Mouse (Mus musculus) gastrocnemius, adult 2 months (tissue): ENCODE measurements around the gene Tubb4a. TPM values are rescaled to one million over a fixed set of nuclear protein-coding genes. Genes with fewer than 3 reads are reported as not detected.
"Not testable (repeated sequence)": the region's sequence is repeated elsewhere in the genome, so short reads cannot be mapped to it uniquely, and the experiment has no call there.

Experiments used
- DNase-seq: peaks from one replicate; pipeline ENCODE4 v3.0.0; 2022
- H3K27ac ChIP-seq: fragments of 200-600 bp; 2 replicates; pipeline ENCODE4 v1.8.1; 2022; ENCODE audit warnings: mild to moderate bottlenecking
- H3K4me3 ChIP-seq: fragments of 200-600 bp; 2 replicates; pipeline ENCODE4 v1.8.1; 2022; ENCODE audit warnings: mild to moderate bottlenecking, moderate library complexity
- CTCF ChIP-seq: fragments of 200-600 bp; IDR thresholded peaks from 2 replicates; pipeline ENCODE4 v1.8.1; 2022; ENCODE audit warnings: antibody characterized with exemption, mild to moderate bottlenecking, moderate library complexity
- intact Hi-C: fragments of 180-260 bp; cut with DNase I; formaldehyde crosslinking; loops from one replicate; pipeline ENCODE4 v1.15.1; 2025
- total RNA-seq, 2 experiments: library from RNA; stranded (reverse); gene quantifications; 2 replicates each; pipeline ENCODE4 v1.2.3; 2021

The Tubb4a gene
- total RNA-seq, 2 experiments from 2014 or later, result 0.64 to 1.7 TPM

DNA sequence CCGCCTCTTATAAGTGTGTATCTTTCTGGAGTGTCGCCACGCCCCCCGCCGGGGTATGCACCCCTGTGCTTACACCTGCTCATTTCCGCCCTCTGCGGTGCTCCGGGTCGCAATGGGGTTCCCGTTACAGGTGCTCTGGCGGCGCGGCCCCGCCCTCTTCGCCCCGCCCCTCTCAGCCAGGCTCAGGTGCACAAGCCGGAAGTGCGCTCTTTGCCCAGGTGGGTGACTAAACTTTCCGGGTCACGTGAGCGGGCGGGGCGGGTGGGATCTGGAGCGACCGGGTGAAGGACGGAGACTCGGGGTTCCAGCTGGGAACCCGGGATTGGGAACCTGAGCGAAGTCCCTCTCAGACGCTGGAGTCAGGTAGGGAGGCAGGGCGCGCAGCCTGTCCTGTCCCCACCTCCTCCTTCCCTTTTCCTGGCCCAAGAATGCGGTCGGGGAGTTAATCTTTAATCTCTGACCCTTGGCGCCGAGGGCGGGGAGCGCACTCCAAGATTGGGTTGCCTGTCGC is 25.5 kb downstream of the Tubb4a start:
- TF ChIP-seq CTCF, result no peak

DNA sequence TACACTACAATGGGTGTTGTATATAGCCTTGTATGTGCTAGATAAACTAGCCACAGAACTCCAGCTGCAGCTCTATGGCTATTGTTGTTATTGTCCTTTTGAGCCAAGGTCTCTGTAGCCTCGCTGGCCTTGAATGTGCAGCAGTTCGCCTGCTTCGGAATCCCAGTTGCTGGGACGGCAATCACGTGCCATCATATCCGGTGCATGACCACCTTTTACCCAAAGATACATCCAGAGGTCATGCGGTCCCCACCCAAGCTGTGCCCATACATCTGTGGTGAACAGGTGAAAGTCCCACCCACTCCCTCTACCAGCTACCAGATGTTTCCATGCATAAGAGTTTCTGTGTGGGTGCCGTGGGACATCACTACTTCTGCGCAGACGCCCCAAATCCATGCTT is 26.5 kb downstream of the Tubb4a start:
- peak overlapping the region; percentile 89 for H3K4me3 ChIP-seq
- no peak overlapping the region for H3K27ac ChIP-seq
- no peak for DNase-seq
- no peak for TF ChIP-seq CTCF
- intact Hi-C loops, result loop anchor here (2.0 kb wide), 1 partner anchor 106 kb away; no protein-coding TSS in a partner anchor

More for the DNA sequence above, 25.5 kb downstream of the Tubb4a start:
- H3K4me3 ChIP-seq, result peak overlapping the region; percentile 61
- no peak overlapping the region for H3K27ac ChIP-seq
- DNase-seq, result peak; percentile 32
- intact Hi-C loops, result no loop called here

DNA sequence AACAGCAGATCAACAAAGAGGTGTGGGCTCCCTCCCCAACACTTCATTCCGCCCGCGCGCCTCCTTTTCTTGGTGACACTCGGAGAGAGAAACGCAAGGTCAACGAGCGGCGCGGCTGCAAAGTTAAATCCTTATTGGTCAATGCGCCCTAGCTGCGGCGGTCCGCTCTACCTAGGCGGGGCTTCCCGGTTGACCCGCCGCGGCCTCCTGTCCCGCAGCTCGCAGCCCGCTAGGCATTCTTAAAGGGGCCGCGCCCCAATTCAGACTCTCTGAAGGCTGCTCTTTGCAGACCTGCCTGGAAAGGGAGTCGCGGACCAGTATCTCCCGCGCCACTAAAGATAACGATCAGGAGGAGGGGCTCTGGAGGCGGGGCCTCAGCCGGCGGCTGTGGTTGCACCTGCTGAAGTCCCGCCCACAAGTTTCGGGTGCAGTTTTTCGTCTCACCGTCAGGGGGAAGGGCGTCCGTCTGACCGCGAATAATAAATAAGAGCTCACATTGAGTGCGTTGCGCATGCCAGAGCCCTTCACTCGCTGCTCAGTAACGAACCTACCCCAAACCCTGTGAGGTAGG is 27.3 kb downstream of the Tubb4a start:
- intact Hi-C loops, result loop anchor here (2.0 kb wide), 1 partner anchor 106 kb away; no protein-coding TSS in a partner anchor
- H3K27ac ChIP-seq, result peak overlapping the region; percentile 87
- peak; percentile 82 for TF ChIP-seq CTCF
- peak; percentile 97 for DNase-seq
- H3K4me3 ChIP-seq, result peak overlapping the region; percentile 89

- intact Hi-C loops, result loop anchor here (2.0 to 10.0 kb wide), 3 partner anchors 27 to 227 kb away; partner anchors contain the start of genes Rfx2 and Vav1
- Histone ChIP-seq H3K27ac (peak within 1 kb of the TSS; percentile 87), H3K4me3 (peak within 1 kb of the TSS; percentile 89)
- no peak for TF ChIP-seq CTCF
- peak; percentile 84 for DNase-seq
These were observed 28.1 kb downstream of the Tubb4a start, which contains the start of gene Slc25a23 for GRCm38 (mm10) chr17:57059486-57059977. Gene Slc25a23, minus strand, starts transcription at chr17:57059863.

- TF ChIP-seq CTCF, result no peak
- Histone ChIP-seq H3K4me3 (peak within 1 kb of the TSS; percentile 89), H3K27ac (peak within 1 kb of the TSS; percentile 87)
- intact Hi-C loops, result loop anchor here (2.0 to 10.0 kb wide), 3 partner anchors 26 to 227 kb away; partner anchors contain the start of genes Rfx2 and Vav1
- peak; percentile 69 for DNase-seq
These were observed 28.6 kb downstream of the Tubb4a start, which contains the start of gene Crb3 for GRCm38 (mm10) chr17:57058891-57059485. Gene Crb3, plus strand, starts transcription at chr17:57059105.

DNA sequence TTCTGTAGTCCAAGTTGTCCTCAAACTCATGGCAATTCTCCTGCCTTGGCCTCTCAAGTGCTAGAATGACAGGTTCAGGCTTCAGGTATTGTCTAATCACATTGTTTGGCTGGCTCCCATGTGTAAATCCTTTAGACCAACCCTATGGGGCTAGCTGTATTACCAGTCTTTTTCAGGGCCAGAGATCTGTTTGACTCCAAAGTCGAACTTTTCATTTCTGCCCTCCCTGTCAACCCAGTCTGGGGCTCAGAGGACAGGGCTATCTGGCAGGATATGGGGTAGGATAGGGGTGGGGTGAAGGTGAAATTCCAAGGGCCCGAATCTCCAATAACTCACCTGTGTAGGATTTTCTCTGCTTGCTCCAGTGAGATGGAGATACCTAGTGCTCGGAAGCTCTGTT is 31.3 kb downstream of the Tubb4a start:
- intact Hi-C loops, result loop anchor here (5.0 to 10.0 kb wide), 2 partner anchors 219 to 224 kb away; partner anchors contain the start of genes Rfx2 and Vav1
- Histone ChIP-seq H3K4me3 (no peak overlapping the region), H3K27ac (no peak overlapping the region)
- no peak for DNase-seq
- TF ChIP-seq CTCF, result no peak

DNA sequence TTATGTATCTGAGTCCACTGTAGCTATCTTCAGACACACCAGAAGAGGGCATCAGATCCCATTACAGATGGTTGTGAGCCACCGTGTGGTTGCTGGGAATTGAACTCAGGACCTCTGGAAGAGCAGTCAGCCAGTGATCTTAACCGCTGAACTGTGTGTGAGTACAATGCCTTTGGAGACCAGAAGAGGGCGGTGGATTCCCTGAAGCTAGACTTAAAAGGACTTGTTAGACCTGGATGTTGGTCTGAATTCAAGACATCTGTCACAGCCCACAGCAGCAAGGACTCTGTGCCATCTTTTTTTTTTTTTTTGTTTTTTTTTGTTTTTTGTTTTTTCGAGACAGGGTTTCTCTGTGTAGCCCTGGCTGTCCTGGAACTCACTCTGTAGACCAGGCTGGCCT is 35.9 kb downstream of the Tubb4a start:
- not testable (repeated sequence) for H3K4me3 ChIP-seq, DNase-seq, H3K27ac ChIP-seq
- peak; percentile 18; the same call in 1 of the 2 replicates for TF ChIP-seq CTCF
- intact Hi-C loops, result loop anchor here (10.0 kb wide), 1 partner anchor 223 kb away; the partner anchor contains the start of gene Vav1

DNA sequence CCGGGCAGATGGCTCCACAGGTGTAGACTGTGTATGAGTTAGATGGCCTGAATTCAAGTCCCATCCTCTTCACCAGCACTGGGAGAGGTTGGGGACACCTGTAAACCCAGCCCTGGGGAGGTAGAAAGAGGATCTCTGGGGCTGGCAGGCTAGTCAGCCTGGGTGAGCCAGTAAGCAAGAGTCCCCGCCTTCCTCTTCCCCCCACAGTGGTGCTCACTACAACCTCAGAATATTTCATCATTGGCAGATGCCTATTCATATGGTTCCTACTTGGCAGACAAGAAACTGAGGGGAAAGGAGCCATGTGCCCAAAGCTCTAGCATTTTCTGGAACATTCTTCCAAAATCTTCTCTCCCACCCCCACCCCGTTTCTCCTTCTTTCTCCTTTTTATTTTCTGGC is 38.8 kb downstream of the Tubb4a start:
- Histone ChIP-seq H3K4me3 (no peak overlapping the region), H3K27ac (no peak overlapping the region)
- intact Hi-C loops, result no loop called here
- no peak for TF ChIP-seq CTCF
- no peak for DNase-seq

DNA sequence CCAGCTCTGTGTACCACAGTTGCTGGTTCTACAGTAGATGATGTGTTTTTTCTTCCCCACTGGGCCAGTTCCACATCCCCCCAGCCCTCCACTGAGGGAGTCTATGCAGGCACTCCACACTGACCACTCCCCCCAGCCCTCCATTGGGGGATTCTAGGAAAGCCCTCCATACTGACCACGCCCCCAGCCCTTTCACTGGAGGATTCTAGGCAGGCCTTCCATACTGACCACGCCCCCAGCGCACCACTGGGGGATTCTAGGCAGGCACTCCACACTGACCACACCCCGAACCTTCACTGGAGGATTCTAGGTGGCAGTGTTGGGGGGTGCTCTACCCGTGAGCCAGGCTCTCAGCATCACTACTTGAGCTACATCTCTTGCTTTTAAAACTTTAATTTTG is 40.2 kb downstream of the Tubb4a start:
- no peak for TF ChIP-seq CTCF
- Histone ChIP-seq H3K27ac (no peak overlapping the region), H3K4me3 (no peak overlapping the region)
- intact Hi-C loops, result no loop called here
- no peak for DNase-seq

DNA sequence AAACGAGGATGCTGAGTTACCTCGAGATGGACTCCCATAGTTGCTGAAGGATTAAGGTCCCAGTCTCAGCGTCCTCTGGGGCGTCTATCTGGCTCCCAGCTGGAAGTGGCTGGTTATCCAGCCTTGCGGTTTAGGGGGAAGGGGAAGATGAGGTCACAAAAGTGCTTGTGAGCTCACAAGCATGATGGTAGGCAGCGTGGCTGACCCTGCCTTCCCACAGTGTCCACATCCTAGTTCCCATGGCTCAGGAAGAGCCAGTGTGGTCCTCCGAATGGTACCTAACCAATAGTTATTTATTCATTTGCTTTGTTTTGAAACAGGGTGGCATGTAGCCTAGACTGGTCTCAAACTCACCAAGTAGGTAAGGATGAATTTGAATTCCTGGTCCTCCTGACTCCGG is 46.0 kb downstream of the Tubb4a start, which contains the start of gene Slc25a41:
Gene Slc25a41, minus strand, starts transcription at position 101 of the 400 bp plus-strand sequence.
- Histone ChIP-seq H3K27ac (no peak within 1 kb of the TSS), H3K4me3 (no peak within 1 kb of the TSS)
- intact Hi-C loops, result no loop called here
- no peak for TF ChIP-seq CTCF
- no peak for DNase-seq

DNA sequence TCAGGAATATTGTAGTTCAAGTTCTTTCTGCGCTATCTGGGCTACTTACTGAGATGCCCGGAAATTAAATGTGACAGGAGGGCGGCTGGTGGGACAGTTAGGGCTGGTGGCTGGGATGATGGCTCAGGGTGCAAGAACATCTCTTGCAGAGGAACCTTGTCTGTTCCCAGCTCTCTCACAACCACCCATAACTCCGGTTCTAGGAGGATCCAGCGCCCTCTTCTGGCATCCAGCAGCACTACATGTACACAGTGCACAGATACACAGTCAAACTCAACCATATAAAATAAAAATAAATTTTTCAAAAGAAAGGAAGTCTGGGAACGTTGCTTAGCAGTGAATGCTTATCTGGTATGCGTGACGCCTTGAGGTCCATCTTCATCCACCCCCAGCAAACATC is 48.6 kb downstream of the Tubb4a start:
- intact Hi-C loops, result no loop called here
- no peak overlapping the region for H3K4me3 ChIP-seq
- DNase-seq, result no peak
- TF ChIP-seq CTCF, result peak; percentile 26; the same call in 1 of the 2 replicates
- H3K27ac ChIP-seq, result no peak overlapping the region

- TF ChIP-seq CTCF, result no peak
- peak overlapping the region; percentile 90 for H3K27ac ChIP-seq
- DNase-seq, result no peak
- H3K4me3 ChIP-seq, result no peak overlapping the region
- intact Hi-C loops, result loop anchor here (2.0 kb wide), 1 partner anchor 26 kb away; the partner anchor contains the start of genes Crb3 and Slc25a23
These were observed 54.7 kb downstream of the Tubb4a start for GRCm38 (mm10) chr17:57032854-57033253.
